Comparison of ENCODE assay signal across 21 mouse cellular contexts in genomic region chr19:17361181-17361580, GRCm38 (mm10). TPM values are rescaled to one million over a fixed set of nuclear protein-coding genes. Genes with fewer than 3 reads are reported as not detected.
DNase-seq lines count a peak whose midpoint lies in the region; ATAC-seq and TF ChIP-seq lines count a peak whose summit lies in the region.
"Had no signal": no experiment of that assay in that cellular context is flagged by ENCODE, and none has a peak within 500 bp of the region (broad histone marks: within the 10 kb centered on the region; RNA-seq: fewer than 3 reads in every experiment).

No protein-coding gene starts in this region.

- TF ChIP-seq POLR2A in MEL (IDR thresholded peaks at IDR 0.05; ENCODE audit: control insufficient read depth in 1 of 2, insufficient read depth in 1 of 2, low read depth in 1 of 2, low read length in 2 of 2, poor library complexity in 1 of 2) = no peak

- peak; percentile 76 to 77 for TF ChIP-seq EP300 in MEL (IDR thresholded peaks at IDR 0.05; ENCODE audit: low read depth in 1 of 2, low read length in 2 of 2)

- H3K36me3 ChIP-seq in MEL (ENCODE audit: control insufficient read depth in 1 of 2, insufficient read depth in 2 of 2, low read length in 2 of 2) = peaks cover 0 to 12% of the 10 kb centered on the region in 2 experiments; a peak in 2 of 4 replicates
- no peaks in the 10 kb centered on the region for H3K36me3 ChIP-seq in liver, embryonic 13.5 days
- no peaks in the 10 kb centered on the region for H3K36me3 ChIP-seq in megakaryocyte, embryonic 14.5 days (replicated peaks; ENCODE audit: low read length)
- no peaks in the 10 kb centered on the region for H3K36me3 ChIP-seq in intestine, postnatal 0 days (ENCODE audit: control insufficient read depth, insufficient read depth)
- H3K36me3 ChIP-seq: embryonic facial prominence, embryonic 12.5 days; heart, embryonic 13.5 days; midbrain, embryonic 13.5 days; neural tube, embryonic 13.5 days had no signal

- H3K4me1 ChIP-seq in MEL (ENCODE audit: control insufficient read depth in 1 of 2, insufficient read depth in 2 of 2, low read length in 2 of 2) = peaks cover 8 to 16% of the 10 kb centered on the region in 2 experiments
- peaks cover 63% of the 10 kb centered on the region for H3K4me1 ChIP-seq in liver, embryonic 13.5 days (replicated peaks)
- H3K4me1 ChIP-seq in megakaryocyte, embryonic 14.5 days = peaks cover 79% of the 10 kb centered on the region
- no peaks in the 10 kb centered on the region for H3K4me1 ChIP-seq in intestine, postnatal 0 days (replicated peaks; ENCODE audit: control insufficient read depth, insufficient read depth, low read length)
- H3K4me1 ChIP-seq: embryonic facial prominence, embryonic 12.5 days; heart, embryonic 13.5 days had no signal

- peak; percentile 52 for ATAC-seq in common myeloid progenitor, adult 5-6 weeks (replicated peaks; ENCODE audit: low read depth, poor library complexity, severe bottlenecking)
- ATAC-seq in liver, embryonic 13.5 days (ENCODE audit: low read depth) = peak; percentile 52
- ATAC-seq in intestine, postnatal 0 days = no peak
- ATAC-seq: forebrain, embryonic 16.5 days; hindbrain, embryonic 16.5 days; midbrain, embryonic 13.5 days had no signal

- H3K4me3 ChIP-seq in MEL (ENCODE audit: control insufficient read depth in 1 of 2, insufficient read depth in 1 of 2, low read depth in 2 of 2, low read length in 2 of 2) = no peak overlapping the region
- H3K4me3 ChIP-seq in liver, embryonic 13.5 days (replicated peaks) = no peak overlapping the region
- H3K4me3 ChIP-seq in megakaryocyte, embryonic 14.5 days (replicated peaks) = peak overlapping the region; percentile 80
- no peak overlapping the region for H3K4me3 ChIP-seq in intestine, postnatal 0 days (ENCODE audit: low read depth, low read length)
- H3K4me3 ChIP-seq: embryonic facial prominence, embryonic 12.5 days; heart, embryonic 13.5 days; midbrain, embryonic 13.5 days; neural tube, embryonic 13.5 days had no signal

- TF ChIP-seq CTCF in MEL (IDR thresholded peaks at IDR 0.05 in 2 of 3, conservative IDR thresholded peaks at IDR 0.05 in 1 of 3; ENCODE audit: control insufficient read depth in 1 of 3, insufficient read depth in 1 of 3, low read depth in 2 of 3, low read length in 3 of 3, poor library complexity in 1 of 3, severe bottlenecking in 1 of 3) = no peak
- no peak for TF ChIP-seq CTCF in intestine, postnatal 0 days (IDR thresholded peaks at IDR 0.05; ENCODE audit: low read depth)

- no peaks in the 10 kb centered on the region for H3K9me3 ChIP-seq in MEL (replicated peaks; ENCODE audit: insufficient read depth, low read length)
- H3K9me3 ChIP-seq in liver, embryonic 13.5 days (replicated peaks) = no peaks in the 10 kb centered on the region
- H3K9me3 ChIP-seq in megakaryocyte, embryonic 14.5 days = no peaks in the 10 kb centered on the region
- H3K9me3 ChIP-seq in intestine, postnatal 0 days (ENCODE audit: control insufficient read depth) = no peaks in the 10 kb centered on the region
- H3K9me3 ChIP-seq: embryonic facial prominence, embryonic 12.5 days; heart, embryonic 13.5 days; midbrain, embryonic 13.5 days; neural tube, embryonic 13.5 days had no signal

- H3K79me2 ChIP-seq in MEL (ENCODE audit: control insufficient read depth, insufficient read depth, low read length, poor library complexity) = no peaks in the 10 kb centered on the region

- H3K9ac ChIP-seq in MEL (ENCODE audit: control insufficient read depth, low read depth, low read length, poor library complexity, severe bottlenecking) = no peak overlapping the region
- H3K9ac ChIP-seq in liver, embryonic 13.5 days = peak overlapping the region; percentile 41
- no peak overlapping the region for H3K9ac ChIP-seq in intestine, postnatal 0 days (ENCODE audit: low read depth, low read length)
- H3K9ac ChIP-seq: embryonic facial prominence, embryonic 12.5 days; heart, embryonic 13.5 days; midbrain, embryonic 13.5 days; neural tube, embryonic 13.5 days had no signal

- TF ChIP-seq RAD21 in MEL (IDR thresholded peaks at IDR 0.05; ENCODE audit: low read depth, low read length) = no peak

- WGBS in liver, embryonic 13.5 days (ENCODE audit: insufficient replicate concordance) = 11% methylated on average over 2 of the region's 2 CpGs
- 67% methylated on average over 2 of the region's 2 CpGs for WGBS in intestine, postnatal 0 days

- H3K27ac ChIP-seq in MEL (ENCODE audit: control insufficient read depth, low read depth, low read length) = peak overlapping the region; percentile 18
- H3K27ac ChIP-seq in liver, embryonic 13.5 days = peak overlapping the region; percentile 40
- H3K27ac ChIP-seq in intestine, postnatal 0 days (ENCODE audit: low read depth, low read length) = no peak overlapping the region
- H3K27ac ChIP-seq: embryonic facial prominence, embryonic 12.5 days; heart, embryonic 13.5 days; midbrain, embryonic 13.5 days; neural tube, embryonic 13.5 days had no signal

- DNase-seq in MEL (ENCODE audit: low read depth, low spot score) = peak; percentile 78
- peak; percentile 24 for DNase-seq in liver, embryonic 13.5 days
- no peak for DNase-seq in layer of hippocampus, postnatal 10 days (ENCODE audit: low spot score in 2 of 2)
- DNase-seq in lung, postnatal 4 days = no peak
- DNase-seq: adrenal gland, postnatal 25 days; cerebellum, adult 9-10 months; kidney, adult 2 months; kidney, postnatal 10 days; left cerebral cortex, postnatal 4 days; lung, adult 2 months; right cerebral cortex, adult 18-20 months; thymus, postnatal 25 days had no signal

- no peak overlapping the region for H3K4me2 ChIP-seq in liver, embryonic 13.5 days
- no peak overlapping the region for H3K4me2 ChIP-seq in intestine, postnatal 0 days (replicated peaks; ENCODE audit: low read depth)
- H3K4me2 ChIP-seq: embryonic facial prominence, embryonic 12.5 days; heart, embryonic 13.5 days; midbrain, embryonic 13.5 days; neural tube, embryonic 13.5 days had no signal

- no peaks in the 10 kb centered on the region for H3K27me3 ChIP-seq in MEL (ENCODE audit: control insufficient read depth in 1 of 2, insufficient read depth in 2 of 2, low read length in 2 of 2)
- H3K27me3 ChIP-seq in liver, embryonic 13.5 days = no peaks in the 10 kb centered on the region
- H3K27me3 ChIP-seq in megakaryocyte, embryonic 14.5 days (replicated peaks) = no peaks in the 10 kb centered on the region
- H3K27me3 ChIP-seq in intestine, postnatal 0 days (replicated peaks; ENCODE audit: control insufficient read depth, insufficient read depth, low read length) = 0 out of 2 replicates have a peak, but pooled peaks cover 7% of the 10 kb centered on the region
- H3K27me3 ChIP-seq: embryonic facial prominence, embryonic 12.5 days had no signal

TF ChIP-seq in MEL, 35 proteins besides CTCF, POLR2A, EP300 and RAD21 (continues in another document):
- no peak for TF ChIP-seq ZMIZ1 (IDR thresholded peaks at IDR 0.05; ENCODE audit: low read depth, low read length)
- TF ChIP-seq MXI1 (IDR thresholded peaks at IDR 0.05; ENCODE audit: low read depth, low read length) = 0 out of 2 replicates have a peak, but pooled peaks have one; percentile 42
- TF ChIP-seq RCOR1 (IDR thresholded peaks at IDR 0.05; ENCODE audit: low read depth, low read length) = peak; percentile 67; the same call in 1 of the 2 replicates
- peak; percentile 64; the same call in 1 of the 2 replicates for TF ChIP-seq ETS1 (IDR thresholded peaks at IDR 0.05; ENCODE audit: low read depth, low read length)
- no peak for TF ChIP-seq ZKSCAN1 (IDR thresholded peaks at IDR 0.05; ENCODE audit: low read depth, low read length)
- 0 out of 2 replicates have a peak, but pooled peaks have one; percentile 12 for TF ChIP-seq USF1 (IDR thresholded peaks at IDR 0.05; ENCODE audit: low read depth, low read length)
- no peak for TF ChIP-seq NRF1 (IDR thresholded peaks at IDR 0.05; ENCODE audit: insufficient read depth, low read depth, low read length, poor library complexity, severe bottlenecking)
- TF ChIP-seq MYB (IDR thresholded peaks at IDR 0.05; ENCODE audit: low read depth, low read length) = 0 out of 2 replicates have a peak, but pooled peaks have one; percentile 28
- TF ChIP-seq SIN3A (IDR thresholded peaks at IDR 0.05; ENCODE audit: low read length) = peak; percentile 60
- TF ChIP-seq SMC3 (IDR thresholded peaks at IDR 0.05; ENCODE audit: low read depth, low read length) = no peak
- TF ChIP-seq E2F4 (IDR thresholded peaks at IDR 0.05; ENCODE audit: borderline replicate concordance, low read depth, low read length) = no peak
- no peak for TF ChIP-seq GABPA (IDR thresholded peaks at IDR 0.05; ENCODE audit: low read depth, low read length)
- TF ChIP-seq MAZ (IDR thresholded peaks at IDR 0.05; ENCODE audit: low read depth, low read length) = no peak
- TF ChIP-seq KAT2A (conservative IDR thresholded peaks at IDR 0.05; ENCODE audit: low read depth, low read length) = no peak
- no peak for TF ChIP-seq USF2 (IDR thresholded peaks at IDR 0.05; ENCODE audit: borderline replicate concordance in 1 of 2, insufficient read depth in 1 of 2, low read depth in 1 of 2, low read length in 2 of 2)
- TF ChIP-seq TAL1 (IDR thresholded peaks at IDR 0.05; ENCODE audit: low read length) = peak; percentile 28; the same call in 1 of the 2 replicates
- no peak for TF ChIP-seq ELF1 (IDR thresholded peaks at IDR 0.05; ENCODE audit: low read depth, low read length)

RNA-seq across cellular contexts. Expression of gene Gcnt1, which starts 11.5 kb away (rescaled TPM):
- total RNA-seq in MEL (2012; rRNA removed) = 0.13 TPM in 1 of 2 replicates, not detected in the other
- polyA plus RNA-seq in MEL (2012; ENCODE audit: insufficient read depth in 1 of 2, insufficient read length in 2 of 2, low read depth in 1 of 2, low replicate concordance in 2 of 2, missing spikeins in 1 of 2) = under 1 TPM in 1 of 2 experiments, not detected in 1; 0.22 TPM
- total RNA-seq in common myeloid progenitor, adult 5-6 weeks (2017) = 23.8 and 26.2 TPM in 2 replicates
- polyA plus RNA-seq in liver, embryonic 13.5 days (2015; fragmentation: Nextera tagmentation; extraction: Ambion mirVana) = 17.9 and 25.0 TPM in 2 replicates
- 0.73 TPM in 1 of 2 replicates, not detected in the other for polyA plus RNA-seq in megakaryocyte, embryonic 14.5 days (2012; ENCODE audit: insufficient read depth, low replicate concordance)
- 1.1 and 1.4 TPM in 2 replicates for polyA plus RNA-seq in intestine, postnatal 0 days (2015; fragmentation: Nextera tagmentation; extraction: Ambion mirVana)
- total RNA-seq in layer of hippocampus, postnatal 10 days (2021) = 1 to 10 TPM; 1.8 to 2.2 TPM

RNA-seq across cellular contexts. Expression of gene Rfk, which starts 32.7 kb away (rescaled TPM):
- 16.2 and 18.2 TPM in 2 replicates for total RNA-seq in MEL (2012; rRNA removed)
- polyA plus RNA-seq in MEL (2012; ENCODE audit: insufficient read depth in 1 of 2, insufficient read length in 2 of 2, low read depth in 1 of 2, low replicate concordance in 2 of 2, missing spikeins in 1 of 2) = 10 to 100 TPM in 1 of 2 experiments, not detected in 1; 39.7 TPM
- 29.3 and 30.9 TPM in 2 replicates for total RNA-seq in common myeloid progenitor, adult 5-6 weeks (2017)
- 73.0 and 84.8 TPM in 2 replicates for polyA plus RNA-seq in liver, embryonic 13.5 days (2015; fragmentation: Nextera tagmentation; extraction: Ambion mirVana)
- 15.5 and 50.4 TPM in 2 replicates for polyA plus RNA-seq in megakaryocyte, embryonic 14.5 days (2012; ENCODE audit: insufficient read depth, low replicate concordance)
- polyA plus RNA-seq in intestine, postnatal 0 days (2015; fragmentation: Nextera tagmentation; extraction: Ambion mirVana) = 484 and 527 TPM in 2 replicates
- 10 to 100 TPM; 50.7 to 57.1 TPM for total RNA-seq in layer of hippocampus, postnatal 10 days (2021)

Comparison
In these comparisons a context has a peak if more than half of its experiments do, and no peak if none do; other contexts are left out.
1. DNase-seq: peak in MEL (single experiment) and liver, embryonic 13.5 days (single experiment); none in layer of hippocampus, postnatal 10 days (0 of 2) and lung, postnatal 4 days (0 of 2).